Mouse (Mus musculus): ENCODE results near the gene Gm8165.
"Not testable (repeated sequence)": the region's sequence is repeated elsewhere in the genome, so short reads cannot be mapped to it uniquely, and the experiment has no call there.

Gene Gm8165

DNA sequence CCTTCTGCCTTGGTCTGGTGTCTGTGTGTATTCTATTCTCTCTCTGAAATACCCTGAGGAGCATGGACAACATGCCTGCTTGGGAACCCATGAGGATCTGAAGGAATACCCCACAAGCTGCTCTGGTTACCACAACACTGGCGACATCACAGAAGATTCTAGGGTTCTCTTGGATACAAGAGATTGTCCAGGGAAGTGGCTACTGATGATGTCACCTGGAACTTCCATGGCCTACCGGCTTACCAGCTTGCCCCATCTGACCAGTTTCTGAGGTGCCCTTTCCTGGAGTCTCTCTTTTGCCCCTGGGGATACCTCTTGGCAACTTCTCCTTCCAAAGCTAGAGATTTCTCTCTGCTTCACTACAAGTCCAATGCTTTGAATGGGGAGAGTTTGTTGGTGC is at the start of gene Gm8165:
TSS of gene Gm8165 (minus strand) at position 101 of the 400 bp plus-strand sequence.
- DNase-seq (ENCODE audit: low read depth, low spot score), result not testable (repeated sequence)

DNA sequence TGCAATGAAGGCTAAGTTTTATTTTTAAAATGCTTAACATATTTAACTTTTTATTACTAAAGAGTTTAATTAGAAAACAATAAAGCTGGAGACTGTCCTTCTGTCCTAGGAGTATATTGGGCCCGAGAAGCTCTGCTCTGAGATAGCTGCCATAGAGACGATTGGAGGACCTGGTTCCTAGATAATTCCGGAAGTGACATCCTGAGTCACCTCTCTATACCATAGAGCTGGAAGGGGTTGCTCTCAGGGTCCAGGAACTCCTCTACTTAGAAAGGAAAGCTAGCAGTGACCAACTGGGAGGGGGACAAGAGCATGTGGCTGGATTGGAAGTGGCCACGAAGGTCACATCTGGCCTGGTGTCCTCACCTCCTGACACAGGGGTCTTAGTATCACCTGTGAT is 20.6 kb upstream of the Gm8165 start, which contains the start of gene Gm7324:
TSS of gene Gm7324 (plus strand) at position 208 of the 400 bp plus-strand sequence.
- DNase-seq (ENCODE audit: low read depth, low spot score), result not testable (repeated sequence)
